Mouse (Mus musculus) CH12.LX (cell line): ENCODE results near the gene 1110002E22Rik. TPM values are rescaled to one million over a fixed set of nuclear protein-coding genes. Genes with fewer than 3 reads are reported as not detected.

Experiments
- DNase-seq: peaks from one replicate; pipeline ENCODE4 v3.0.0-alpha.2; 2013; ENCODE audit errors: extremely low read depth
- H3K27ac ChIP-seq: 2 replicates; pipeline ENCODE4 v1.5.1; 2012; ENCODE audit warnings: low read depth, mild to moderate bottlenecking, control low read depth, moderate library complexity; ENCODE audit not compliant: insufficient read depth
- H3K27me3 ChIP-seq: replicated peaks from 2 replicates; pipeline ENCODE3; 2012; ENCODE audit warnings: inconsistent platforms
- H3K36me3 ChIP-seq, 2 experiments: replicated peaks in 1 of 2; 2 replicates each; pipeline versions ENCODE3 to v1.6.1; 2012; ENCODE audit warnings: inconsistent platforms in 1 of 2, low read length in 1 of 2, mild to moderate bottlenecking in 1 of 2, mixed read lengths in 1 of 2, moderate library complexity in 1 of 2; ENCODE audit not compliant: control insufficient read depth in 1 of 2, insufficient read depth in 1 of 2
- H3K4me1 ChIP-seq, 2 experiments: 2 replicates each; pipeline ENCODE4 v1.6.1; 2012; ENCODE audit warnings: inconsistent platforms in 1 of 2, moderate library complexity in 1 of 2; ENCODE audit not compliant: insufficient read depth in 2 of 2, control insufficient read depth in 1 of 2
- H3K4me2 ChIP-seq: 2 replicates; pipeline ENCODE4 v1.6.1; 2012; ENCODE audit warnings: low read depth, mild to moderate bottlenecking, control low read depth; ENCODE audit not compliant: poor library complexity, insufficient read depth, severe bottlenecking
- H3K4me3 ChIP-seq, 3 experiments: fragments of 150-350 bp in 1 of 3; sonication (generic) in 1 of 3; replicated peaks in 1 of 3; 2 replicates each; pipeline versions ENCODE3 to v1.5.1; 2011 to 2012; ENCODE audit warnings: low read depth in 2 of 3, low read length in 2 of 3, mild to moderate bottlenecking in 2 of 3, moderate library complexity in 2 of 3, control low read depth in 1 of 3, improper control_type of control experiment in 1 of 3, inconsistent platforms in 1 of 3, mixed read lengths in 1 of 3; ENCODE audit not compliant: poor library complexity in 1 of 3
- H3K79me2 ChIP-seq: replicated peaks from 2 replicates; pipeline ENCODE4 v1.6.1; 2012; ENCODE audit warnings: mild to moderate bottlenecking, moderate library complexity; ENCODE audit not compliant: control insufficient read depth, poor library complexity, insufficient read depth, severe bottlenecking; ENCODE audit errors: extremely low read depth
- H3K9ac ChIP-seq: 2 replicates; pipeline ENCODE4 v1.6.1; 2012; ENCODE audit warnings: low read depth, mild to moderate bottlenecking, control low read depth, moderate library complexity; ENCODE audit not compliant: insufficient read depth
- H3K9me3 ChIP-seq: replicated peaks from 2 replicates; pipeline ENCODE3; 2012; ENCODE audit warnings: low read length, inconsistent platforms, mixed read lengths
- BHLHE40 ChIP-seq: IDR thresholded peaks from 2 replicates; pipeline ENCODE4 v1.6.1; 2011; ENCODE audit warnings: mild to moderate bottlenecking, low read depth, low read length, improper control_type of control experiment
- CHD1 ChIP-seq: IDR thresholded peaks from 2 replicates; pipeline ENCODE4 v1.6.1; 2012; ENCODE audit warnings: low read depth, low read length, improper control_type of control experiment, inconsistent platforms
- CHD2 ChIP-seq: IDR thresholded peaks from 2 replicates; pipeline ENCODE4 v1.6.1; 2011; ENCODE audit warnings: low read length, improper control_type of control experiment
- ELF1 ChIP-seq: IDR thresholded peaks from 2 replicates; pipeline ENCODE4 v1.6.1; 2014; ENCODE audit warnings: low read depth, mild to moderate bottlenecking, inconsistent platforms, low read length, improper control_type of control experiment
- EP300 ChIP-seq: IDR thresholded peaks from 2 replicates; pipeline ENCODE4 v1.6.1; 2011; ENCODE audit warnings: low read length, improper control_type of control experiment
- GABPA ChIP-seq: IDR thresholded peaks from 2 replicates; pipeline ENCODE4 v1.6.1; 2012; ENCODE audit warnings: low read depth, low read length, improper control_type of control experiment, inconsistent platforms; ENCODE audit not compliant: insufficient replicate concordance
- IRF4 ChIP-seq: IDR thresholded peaks from 2 replicates; pipeline ENCODE4 v1.6.1; 2014; ENCODE audit warnings: low read depth, mild to moderate bottlenecking, inconsistent platforms, low read length, improper control_type of control experiment
- JUN ChIP-seq: IDR thresholded peaks from 2 replicates; pipeline ENCODE4 v1.6.1; 2011; ENCODE audit warnings: low read depth, mild to moderate bottlenecking, low read length, improper control_type of control experiment, moderate library complexity; ENCODE audit not compliant: insufficient read depth
- KAT2A ChIP-seq: IDR thresholded peaks from 2 replicates; pipeline ENCODE4 v1.6.1; 2012; ENCODE audit warnings: low read length, improper control_type of control experiment, inconsistent platforms; ENCODE audit not compliant: insufficient replicate concordance
- MAFK ChIP-seq: IDR thresholded peaks from 2 replicates; pipeline ENCODE4 v1.6.1; 2011; ENCODE audit warnings: low read length, improper control_type of control experiment; ENCODE audit not compliant: insufficient replicate concordance
- MAX ChIP-seq: IDR thresholded peaks from 2 replicates; pipeline ENCODE4 v1.6.1; 2011; ENCODE audit warnings: low read length, improper control_type of control experiment
- MAZ ChIP-seq: IDR thresholded peaks from 2 replicates; pipeline ENCODE4 v1.6.1; 2012; ENCODE audit warnings: low read depth, mild to moderate bottlenecking, inconsistent platforms, low read length, improper control_type of control experiment, moderate library complexity
- MXI1 ChIP-seq: IDR thresholded peaks from 2 replicates; pipeline ENCODE4 v1.6.1; 2011; ENCODE audit warnings: mild to moderate bottlenecking, low read depth, low read length, improper control_type of control experiment
- NRF1 ChIP-seq: IDR thresholded peaks from 2 replicates; pipeline ENCODE4 v1.6.1; 2014; ENCODE audit warnings: low read depth, mild to moderate bottlenecking, inconsistent platforms, low read length, improper control_type of control experiment, moderate library complexity
- PAX5 ChIP-seq: IDR thresholded peaks from 2 replicates; pipeline ENCODE4 v1.6.1; 2012; ENCODE audit warnings: low read length, inconsistent platforms, mixed read lengths
- RAD21 ChIP-seq: IDR thresholded peaks from 2 replicates; pipeline ENCODE4 v1.6.1; 2011; ENCODE audit warnings: low read depth, mild to moderate bottlenecking, low read length, improper control_type of control experiment, moderate library complexity
- RCOR1 ChIP-seq: conservative IDR thresholded peaks from 2 replicates; pipeline ENCODE4 v1.6.1; 2012; ENCODE audit warnings: low read depth, mild to moderate bottlenecking, inconsistent platforms, low read length, improper control_type of control experiment
- SIN3A ChIP-seq: IDR thresholded peaks from 2 replicates; pipeline ENCODE4 v1.6.1; 2012; ENCODE audit warnings: low read length, improper control_type of control experiment, inconsistent platforms
- TBP ChIP-seq: conservative IDR thresholded peaks from 2 replicates; pipeline ENCODE4 v1.6.1; 2011; ENCODE audit warnings: low read depth, low read length, improper control_type of control experiment
- TCF12 ChIP-seq: IDR thresholded peaks from 2 replicates; pipeline ENCODE4 v1.6.1; 2014; ENCODE audit warnings: low read depth, mild to moderate bottlenecking, inconsistent platforms, low read length, improper control_type of control experiment
- UBTF ChIP-seq: IDR thresholded peaks from 2 replicates; pipeline ENCODE4 v1.6.1; 2012; ENCODE audit warnings: low read depth, mild to moderate bottlenecking, inconsistent platforms, low read length, improper control_type of control experiment, moderate library complexity
- ZKSCAN1 ChIP-seq: IDR thresholded peaks from 2 replicates; pipeline ENCODE4 v1.6.1; 2012; ENCODE audit warnings: low read depth, inconsistent platforms, low read length, improper control_type of control experiment, borderline replicate concordance
- ZMIZ1 ChIP-seq: IDR thresholded peaks from 2 replicates; pipeline ENCODE4 v1.6.1; 2012; ENCODE audit warnings: low read depth, mild to moderate bottlenecking, inconsistent platforms, low read length, improper control_type of control experiment
- ZNF384 ChIP-seq: IDR thresholded peaks from 2 replicates; pipeline ENCODE4 v1.6.1; 2012; ENCODE audit warnings: low read depth, low read length, improper control_type of control experiment, inconsistent platforms
- dilution Hi-C: fragments of 300-500 bp; cut with MboI; formaldehyde crosslinking; loops from 2 replicates; pipeline ENCODE4 v1.14.3; 2020; ENCODE audit warnings: low sequenced_read_pairs; ENCODE audit not compliant: extremely low pct_unique_long_range_greater_than_20kb, extremely low pct_ligation_motif_present
- in situ Hi-C: fragments of 300-500 bp; cut with MboI; formaldehyde crosslinking; loops from 3 replicates; pipeline ENCODE4 v1.14.3; 2019; ENCODE audit warnings: low sequenced_read_pairs, low pct_ligation_motif_present, low pct_unique_long_range_greater_than_20kb, mixed read lengths
- polyA plus RNA-seq: library from polyadenylated mRNA; unstranded; fragments of >175 nt; gene quantifications from 2 replicates; pipeline ENCODE4 v1.2.1, GENCODE M21; 2012; ENCODE audit warnings: low read depth; ENCODE audit not compliant: insufficient read length
- total RNA-seq, 2 experiments: library from RNA; depleted of rRNA; stranded (reverse); fragments of 300-350 nt in 1 of 2; fragments of >200 nt in 1 of 2; gene quantifications; 2 replicates each; pipeline ENCODE4 v1.2.3; 2012 to 2014

1110002E22Rik gene
- total and polyA plus RNA-seq, 3 experiments = 0.66 to 2.3 (median 2.0) TPM

DNA sequence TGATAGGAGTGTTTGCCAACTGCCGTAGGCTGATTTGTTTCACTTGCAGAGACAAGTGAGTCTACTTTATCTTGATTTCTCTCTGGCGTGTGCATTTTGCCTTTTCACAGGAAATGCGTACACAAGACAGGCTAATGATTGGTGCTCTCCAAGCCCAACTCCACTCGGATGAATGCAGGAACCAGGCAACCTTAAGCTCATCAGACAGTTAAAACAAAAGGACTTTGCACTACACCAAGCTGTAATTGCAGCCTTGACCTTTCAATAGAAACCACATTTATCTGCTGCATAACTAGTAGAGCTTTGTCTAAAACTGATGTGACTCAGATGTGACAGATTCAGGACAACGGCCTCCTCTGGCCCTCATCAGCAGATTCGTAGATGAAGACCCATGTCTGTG lies 30.9 kb upstream of the 1110002E22Rik start:
- TF ChIP-seq JUN (no peak), KAT2A (no peak), SIN3A (no peak), GABPA (no peak)
- H3K4me2 ChIP-seq = no peak overlapping the region
- dilution Hi-C loops (no loop called here), in situ Hi-C loops (no loop called here)
- H3K36me3 ChIP-seq = no peaks in the 10 kb centered on the region
- DNase-seq = no peak
- no peaks in the 10 kb centered on the region for H3K79me2 ChIP-seq
- no peaks in the 10 kb centered on the region for H3K9me3 ChIP-seq
- no peaks in the 10 kb centered on the region for H3K27me3 ChIP-seq
- no peak overlapping the region for H3K9ac ChIP-seq
- H3K4me1 ChIP-seq = peaks cover 0 to 3% of the 10 kb centered on the region in 2 experiments; a peak in 1 of 4 replicates
- no peak overlapping the region for H3K27ac ChIP-seq
- no peak overlapping the region for H3K4me3 ChIP-seq

DNA sequence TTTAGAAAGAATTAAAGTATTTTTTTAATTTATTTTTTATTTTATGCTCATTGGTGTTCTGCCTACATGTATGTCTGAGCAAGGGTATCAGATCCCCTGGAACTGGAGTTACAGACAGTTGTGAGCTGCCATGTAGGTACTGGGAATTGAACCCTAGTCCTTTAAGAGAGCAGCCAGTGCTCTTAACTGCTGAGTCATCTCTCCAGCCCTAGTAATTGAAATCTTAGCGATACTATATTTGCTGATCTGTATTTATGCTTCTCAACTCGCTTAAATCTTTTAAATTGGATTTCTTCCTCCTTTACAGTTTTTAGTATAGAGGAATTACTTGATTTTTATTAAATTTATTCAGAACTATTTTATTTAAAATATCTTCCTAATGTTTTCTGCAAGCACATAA lies 23.9 kb upstream of the 1110002E22Rik start:
- no peak for TF ChIP-seq MAZ
- TF ChIP-seq RCOR1 = no peak
- no peak for TF ChIP-seq KAT2A
- peak; percentile 80 for TF ChIP-seq MAFK
- TF ChIP-seq IRF4 = no peak
- no peak for TF ChIP-seq MXI1
- no peak for TF ChIP-seq ZMIZ1
- Histone ChIP-seq H3K27ac (no peak overlapping the region), H3K4me3 (no peak overlapping the region), H3K9me3 (no peaks in the 10 kb centered on the region), H3K9ac (no peak overlapping the region), H3K27me3 (no peaks in the 10 kb centered on the region), H3K36me3 (no peaks in the 10 kb centered on the region), H3K79me2 (no peaks in the 10 kb centered on the region), H3K4me2 (no peak overlapping the region), H3K4me1 (peaks cover 9 to 26% of the 10 kb centered on the region in 2 experiments)
- DNase-seq = no peak
- dilution Hi-C loops (no loop called here), in situ Hi-C loops (no loop called here)

- no peaks in the 10 kb centered on the region for H3K36me3 ChIP-seq
- H3K4me3 ChIP-seq = no peak overlapping the region
- no peak overlapping the region for H3K9ac ChIP-seq
- no peak overlapping the region for H3K27ac ChIP-seq
- peak; percentile 96 for DNase-seq
- H3K4me2 ChIP-seq = peak overlapping the region; percentile 81
- dilution Hi-C loops (no loop called here), in situ Hi-C loops (no loop called here)
- no peaks in the 10 kb centered on the region for H3K79me2 ChIP-seq
- H3K4me1 ChIP-seq = peaks cover 9 to 26% of the 10 kb centered on the region in 2 experiments
- no peaks in the 10 kb centered on the region for H3K9me3 ChIP-seq
- no peaks in the 10 kb centered on the region for H3K27me3 ChIP-seq
- TF ChIP-seq BHLHE40 (peak; percentile 81), ZKSCAN1 (no peak), RAD21 (no peak; the same call in 1 of the 2 replicates), CHD2 (no peak), ZNF384 (peak; percentile 93), MXI1 (no peak; the same call in 1 of the 2 replicates), ELF1 (no peak), TBP (0 out of 2 replicates have a peak, but pooled peaks have one; percentile 44), GABPA (no peak), PAX5 (peak; percentile 96), MAX (no peak), ZMIZ1 (no peak), IRF4 (peak; percentile 51; the same call in 1 of the 2 replicates), SIN3A (peak; percentile 16; the same call in 1 of the 2 replicates), EP300 (peak; percentile 81), CHD1 (no peak), MAFK (peak; percentile 66), UBTF (no peak), TCF12 (peak; percentile 53; the same call in 1 of the 2 replicates), NRF1 (no peak)
Measured at GRCm38 (mm10) chr3:138041591-138042301, 23.1 kb upstream of the 1110002E22Rik start.
